Mouse (Mus musculus) cerebellum, adult 2 months (tissue): ENCODE measurements around the gene Hoxa6.

ENCODE experiments used
- CTCF ChIP-seq: fragments of 200-500 bp; IDR thresholded peaks from 2 replicates; pipeline ENCODE4 v1.5.1; 2011; ENCODE audit warnings: low read depth, mild to moderate bottlenecking, control low read depth, low read length, moderate library complexity, borderline replicate concordance; ENCODE audit not compliant: insufficient read depth
- POLR2A ChIP-seq: fragments of 200-500 bp; IDR thresholded peaks from 2 replicates; pipeline ENCODE4 v1.6.1; 2011; ENCODE audit warnings: low read length, control low read depth, borderline replicate concordance; ENCODE audit not compliant: insufficient read depth

DNA sequence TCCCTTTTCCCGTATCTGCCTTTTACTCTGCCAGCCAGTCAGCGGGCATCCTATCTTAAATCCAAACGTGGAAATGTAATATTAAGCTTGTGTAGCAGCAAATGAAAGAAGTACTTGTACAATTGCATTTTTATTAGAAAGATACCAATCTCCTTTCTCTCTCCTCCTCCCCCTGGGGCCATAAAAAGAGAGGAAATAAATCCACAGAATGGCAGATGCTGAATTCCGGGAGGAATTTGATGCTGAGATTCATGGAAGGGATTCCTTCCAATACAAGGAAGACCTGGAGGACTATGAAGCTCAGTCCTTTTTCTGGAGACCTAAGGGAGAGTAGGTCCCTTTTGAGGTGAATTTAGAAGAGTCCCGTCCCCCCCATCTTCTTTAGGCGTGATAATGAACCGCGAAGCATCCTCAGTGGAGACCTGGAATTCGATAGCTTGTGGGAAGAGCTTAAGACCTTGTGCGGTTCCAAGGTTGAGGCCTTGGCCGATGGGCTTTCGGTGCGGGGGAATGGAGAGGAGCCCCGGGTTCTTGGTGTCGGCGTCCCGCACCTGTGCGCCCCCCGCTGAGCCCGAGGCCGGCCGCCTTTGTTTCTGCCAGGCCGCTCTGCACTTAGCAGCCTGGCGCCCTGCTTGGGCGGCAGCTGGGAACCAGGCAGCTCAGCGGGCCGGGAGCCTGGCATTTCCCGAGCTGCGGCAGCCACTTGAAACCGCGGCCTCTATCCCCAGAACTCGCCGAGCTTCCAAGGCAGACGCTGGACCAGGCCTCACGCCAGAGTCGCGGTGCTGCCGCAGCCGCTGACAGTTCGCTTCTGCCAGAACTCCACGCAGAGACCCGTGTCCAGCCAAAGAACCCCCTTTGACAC, 40.1 kb downstream of the Hoxa6 start:
- TF ChIP-seq POLR2A (no peak), CTCF (no peak)
